Mouse (Mus musculus) ES-Bruce4 (cell line): ENCODE data around the gene Sorbs2. TPM values are rescaled to one million over a fixed set of nuclear protein-coding genes. Genes with fewer than 3 reads are reported as not detected.

Source experiments
- H3K27ac ChIP-seq: 2 replicates; pipeline ENCODE4 v1.5.1; 2012; ENCODE audit warnings: low read length, inconsistent platforms; ENCODE audit not compliant: insufficient read depth
- H3K27me3 ChIP-seq: 2 replicates; pipeline ENCODE4 v1.6.1; 2012; ENCODE audit warnings: mild to moderate bottlenecking, low read length, inconsistent platforms; ENCODE audit not compliant: control insufficient read depth, poor library complexity, insufficient read depth, severe bottlenecking
- H3K36me3 ChIP-seq: 2 replicates; pipeline ENCODE4 v1.6.1; 2012; ENCODE audit warnings: inconsistent platforms, mild to moderate bottlenecking, low read length, moderate library complexity; ENCODE audit not compliant: control insufficient read depth, poor library complexity, insufficient read depth, severe bottlenecking
- H3K4me1 ChIP-seq: one replicate; pipeline ENCODE4 v1.8.1; 2011; ENCODE audit warnings: low read length; ENCODE audit not compliant: control insufficient read depth, insufficient read depth
- H3K4me3 ChIP-seq: 2 replicates; pipeline ENCODE4 v1.5.1; 2011; ENCODE audit warnings: low read depth, mild to moderate bottlenecking, low read length
- H3K9ac ChIP-seq: 2 replicates; pipeline ENCODE4 v1.6.1; 2012; ENCODE audit warnings: low read depth, mild to moderate bottlenecking, inconsistent platforms; ENCODE audit not compliant: poor library complexity, severe bottlenecking
- H3K9me3 ChIP-seq: replicated peaks from 2 replicates; pipeline ENCODE4 v1.6.1; 2012; ENCODE audit warnings: mild to moderate bottlenecking, low read length, inconsistent platforms; ENCODE audit not compliant: control insufficient read depth, poor library complexity, insufficient read depth, severe bottlenecking
- CTCF ChIP-seq: IDR thresholded peaks from one replicate; pipeline ENCODE4 v1.8.1; 2011; ENCODE audit warnings: low read depth, low read length
- EP300 ChIP-seq: IDR thresholded peaks from 2 replicates; pipeline ENCODE4 v1.6.1; 2011; ENCODE audit warnings: low read depth, low read length; ENCODE audit not compliant: insufficient read depth
- POLR2A ChIP-seq: IDR thresholded peaks from one replicate; pipeline ENCODE4 v1.8.1; 2011; ENCODE audit warnings: low read length; ENCODE audit not compliant: insufficient read depth
- polyA plus RNA-seq: library from polyadenylated mRNA; stranded (reverse); fragments of >200 nt; gene quantifications from 2 replicates; pipeline ENCODE4 v1.2.4, GENCODE M21; 2011; ENCODE audit warnings: low read depth; ENCODE audit not compliant: missing spikeins, insufficient read depth, insufficient read length

Sorbs2 gene
- polyA plus RNA-seq, 1 experiment: 3.5 TPM

- H3K4me1 ChIP-seq: no peaks in the 10 kb centered on the region
- H3K27ac ChIP-seq: no peak overlapping the region
- no peaks in the 10 kb centered on the region for H3K27me3 ChIP-seq
- no peak for TF ChIP-seq CTCF
- no peak for TF ChIP-seq POLR2A
- no peak for TF ChIP-seq EP300
- H3K9ac ChIP-seq: no peak overlapping the region
- H3K4me3 ChIP-seq: no peak overlapping the region
- no peaks in the 10 kb centered on the region for H3K36me3 ChIP-seq
- no peaks in the 10 kb centered on the region for H3K9me3 ChIP-seq
Measured at GRCm38 (mm10) chr8:45762982-45763689, 255.5 kb downstream of the Sorbs2 start.

DNA sequence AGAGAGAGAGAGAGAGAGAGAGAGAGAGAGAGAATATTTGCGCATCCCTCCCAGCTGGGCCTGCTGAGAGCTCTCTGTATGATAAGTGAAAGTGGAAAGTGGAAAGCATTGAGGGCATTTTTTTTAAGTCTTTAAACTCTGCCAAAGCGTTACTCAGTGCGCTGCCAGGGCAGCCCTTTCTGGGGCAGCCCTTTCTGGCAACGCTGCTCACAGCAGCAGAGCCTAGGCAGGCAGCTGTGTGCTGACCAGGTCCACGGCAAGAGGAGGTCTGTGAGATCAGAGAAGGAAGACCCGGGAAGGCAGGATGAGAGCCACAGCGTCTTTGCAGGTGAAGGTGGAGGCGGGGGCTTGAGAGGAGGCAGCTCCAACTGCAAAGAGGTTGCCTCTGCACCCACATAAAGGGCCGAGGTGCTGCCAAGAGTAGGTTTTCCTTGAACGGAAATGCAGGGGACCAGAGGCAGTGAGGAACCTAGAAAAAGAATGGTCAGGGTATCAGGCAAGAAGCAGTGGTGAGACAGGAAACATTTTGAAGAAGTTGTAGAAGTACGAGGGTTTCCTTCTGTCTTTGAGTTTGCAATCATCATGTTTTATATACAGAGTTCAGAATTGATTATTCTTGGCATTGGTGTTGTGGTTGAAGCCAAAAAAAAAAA is 256.2 kb downstream of the Sorbs2 start:
- H3K27ac ChIP-seq: no peak overlapping the region
- H3K4me3 ChIP-seq: no peak overlapping the region
- H3K4me1 ChIP-seq: no peaks in the 10 kb centered on the region
- TF ChIP-seq EP300 (no peak), CTCF (no peak), POLR2A (no peak)
- H3K36me3 ChIP-seq: no peaks in the 10 kb centered on the region
- no peak overlapping the region for H3K9ac ChIP-seq
- no peaks in the 10 kb centered on the region for H3K27me3 ChIP-seq
- H3K9me3 ChIP-seq: no peaks in the 10 kb centered on the region

DNA sequence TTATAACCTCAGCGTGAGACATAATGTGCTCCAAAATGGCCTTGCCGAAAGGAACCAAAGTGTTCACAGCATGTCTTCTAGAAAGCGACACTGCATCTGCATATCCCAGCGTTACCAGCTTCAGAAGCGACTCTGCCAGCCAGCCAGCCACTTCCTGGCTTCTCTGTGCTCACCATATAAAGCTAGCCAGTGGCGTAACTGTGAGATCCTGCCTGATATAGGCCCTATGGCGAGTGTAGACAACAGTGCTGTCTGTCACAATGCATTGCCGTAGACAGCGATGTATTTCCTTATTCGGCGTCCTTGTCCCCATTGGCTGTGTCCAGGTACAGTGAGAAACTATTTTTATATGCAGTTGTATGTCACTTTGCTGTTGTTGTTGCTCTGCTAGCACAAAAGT is 258.6 kb downstream of the Sorbs2 start:
- Histone ChIP-seq H3K4me3 (no peak overlapping the region), H3K36me3 (no peaks in the 10 kb centered on the region), H3K9me3 (no peaks in the 10 kb centered on the region; the same call in 1 of the 2 replicates), H3K27me3 (no peaks in the 10 kb centered on the region; the same call in 1 of the 2 replicates), H3K9ac (no peak overlapping the region), H3K27ac (no peak overlapping the region), H3K4me1 (no peaks in the 10 kb centered on the region)
- no peak for TF ChIP-seq EP300
- no peak for TF ChIP-seq CTCF
- TF ChIP-seq POLR2A: no peak

DNA sequence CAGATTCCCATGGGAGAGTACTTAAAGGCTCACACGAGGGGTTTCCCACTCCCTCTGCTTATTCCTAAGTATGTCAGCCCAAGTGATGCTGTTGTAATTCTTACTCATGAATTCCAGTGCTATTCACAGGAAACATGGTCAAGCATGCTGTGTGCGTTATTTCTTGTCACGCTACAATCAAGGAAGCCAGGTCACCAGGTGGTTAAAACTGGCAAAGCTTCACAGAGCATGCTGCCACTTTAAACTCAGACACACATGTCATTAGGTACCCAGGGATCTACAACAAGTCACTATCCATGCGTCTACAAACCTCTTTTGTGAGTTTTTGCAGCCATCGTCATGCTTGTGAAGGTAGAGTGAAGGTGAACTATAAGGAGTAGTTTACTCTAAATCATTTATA is 267.3 kb downstream of the Sorbs2 start:
- H3K36me3 ChIP-seq: no peaks in the 10 kb centered on the region
- H3K27me3 ChIP-seq: no peaks in the 10 kb centered on the region; the same call in 1 of the 2 replicates
- no peaks in the 10 kb centered on the region for H3K4me1 ChIP-seq
- H3K9me3 ChIP-seq: peaks cover 2% of the 10 kb centered on the region
- no peak for TF ChIP-seq CTCF
- TF ChIP-seq POLR2A: no peak
- TF ChIP-seq EP300: no peak
- no peak overlapping the region for H3K9ac ChIP-seq
- H3K4me3 ChIP-seq: no peak overlapping the region
- no peak overlapping the region for H3K27ac ChIP-seq

DNA sequence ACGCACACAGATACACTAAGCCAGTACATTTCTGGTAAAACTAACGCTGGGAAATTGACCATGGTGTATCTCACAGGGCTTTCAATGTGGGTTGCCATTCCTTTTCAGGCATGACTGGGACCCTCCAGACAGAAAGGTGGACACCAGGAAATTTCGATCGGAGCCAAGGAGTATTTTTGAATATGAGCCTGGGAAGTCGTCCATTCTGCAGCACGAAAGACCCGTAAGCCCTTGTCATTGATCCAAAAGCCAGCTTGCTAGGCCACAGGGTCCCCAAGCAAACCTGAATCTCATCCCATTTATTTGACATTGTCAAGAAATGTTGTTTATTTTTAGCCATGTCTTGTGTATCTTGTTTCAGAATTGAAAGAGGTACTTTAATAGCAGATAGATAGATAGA is 267.9 kb downstream of the Sorbs2 start:
- no peaks in the 10 kb centered on the region for H3K36me3 ChIP-seq
- H3K27ac ChIP-seq: no peak overlapping the region
- H3K4me1 ChIP-seq: no peaks in the 10 kb centered on the region
- no peak for TF ChIP-seq EP300
- TF ChIP-seq POLR2A: no peak
- no peak for TF ChIP-seq CTCF
- no peak overlapping the region for H3K4me3 ChIP-seq
- no peaks in the 10 kb centered on the region; the same call in 1 of the 2 replicates for H3K27me3 ChIP-seq
- no peak overlapping the region for H3K9ac ChIP-seq
- peaks cover 2% of the 10 kb centered on the region for H3K9me3 ChIP-seq

DNA sequence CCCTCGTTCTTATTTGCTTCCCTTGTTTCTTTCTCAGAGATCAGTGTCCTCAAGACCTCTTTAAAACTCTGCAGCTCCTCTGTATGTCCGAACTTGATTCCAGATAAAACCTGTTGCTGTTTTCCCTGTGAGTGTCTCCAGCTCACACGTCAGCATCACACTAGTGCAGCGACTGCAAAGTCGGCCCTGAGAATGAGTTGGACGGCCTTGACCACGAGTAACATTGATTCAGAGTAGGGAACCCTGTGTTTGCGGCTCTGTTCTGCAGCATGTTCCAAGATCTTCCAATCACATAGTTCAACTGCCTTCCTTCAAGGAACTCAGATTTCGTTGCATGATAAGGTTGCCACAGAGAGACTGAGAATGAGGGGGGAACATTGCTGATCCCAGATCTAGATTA is 268.8 kb downstream of the Sorbs2 start:
- Histone ChIP-seq H3K4me1 (no peaks in the 10 kb centered on the region), H3K9me3 (peaks cover 2% of the 10 kb centered on the region; the same call in 1 of the 2 replicates), H3K9ac (no peak overlapping the region), H3K27me3 (no peaks in the 10 kb centered on the region), H3K36me3 (no peaks in the 10 kb centered on the region), H3K4me3 (no peak overlapping the region), H3K27ac (no peak overlapping the region)
- TF ChIP-seq POLR2A (no peak), CTCF (no peak), EP300 (no peak)
